Mouse (Mus musculus): ENCODE measurements at regions not wholly inside any gene's neighbourhood (a gene's known extent, or its start where the extent isn't known, plus 50 kb on each side); places are given as distances from the start of the nearest gene placed in this dataset.

DNA sequence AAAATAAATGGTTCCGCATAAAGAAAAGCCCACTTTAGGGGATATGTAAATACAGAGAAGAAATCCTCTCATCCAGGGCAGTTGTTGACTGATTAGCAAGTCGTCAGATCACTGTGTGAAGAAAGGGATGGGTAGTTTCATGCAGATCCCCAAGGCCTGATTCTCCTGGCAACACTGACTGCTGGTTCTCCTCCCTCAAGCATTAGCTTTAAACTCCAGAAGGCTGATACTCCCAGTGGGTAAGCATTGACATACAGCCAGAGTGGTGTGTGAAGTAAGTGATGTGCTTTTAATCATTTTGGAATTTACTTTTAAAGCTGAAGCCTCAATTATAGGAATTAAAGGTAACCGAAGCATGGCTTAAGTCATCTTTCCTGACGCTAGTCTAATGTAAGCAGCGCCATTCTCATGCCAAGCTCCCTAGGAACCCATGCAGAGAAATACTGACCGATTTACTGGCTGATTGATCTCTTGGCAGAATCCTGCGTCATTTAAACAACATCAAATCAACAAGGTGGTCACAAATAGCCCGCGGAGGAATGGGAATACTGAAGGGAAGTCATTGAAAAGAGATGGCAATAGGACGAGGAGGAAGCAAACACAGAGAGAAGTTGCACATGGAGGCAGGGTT lies 1029.3 kb downstream of the Slc22a22 start:
- Histone ChIP-seq H3K4me3 (ENCODE audit: low read length) (no peak overlapping the region), H3K9me3 (ENCODE audit: low read length) (no peaks in the 10 kb centered on the region), H3K27me3 (ENCODE audit: insufficient read depth, low read length) (no peaks in the 10 kb centered on the region), H3K4me1 (ENCODE audit: insufficient read depth, low read length) (no peaks in the 10 kb centered on the region), H3K9ac (replicated peaks; ENCODE audit: low read length) (no peak overlapping the region), H3K36me3 (ENCODE audit: insufficient read depth, low read length) (no peaks in the 10 kb centered on the region), H3K4me2 (replicated peaks; ENCODE audit: low read depth, low read length) (no peak overlapping the region), H3K27ac (ENCODE audit: low read length) (no peak overlapping the region)
- WGBS: 77% methylated on average over 10 of the region's 10 CpGs
- ATAC-seq (ENCODE audit: low FRiP score, low TSS enrichment): no peak

DNA sequence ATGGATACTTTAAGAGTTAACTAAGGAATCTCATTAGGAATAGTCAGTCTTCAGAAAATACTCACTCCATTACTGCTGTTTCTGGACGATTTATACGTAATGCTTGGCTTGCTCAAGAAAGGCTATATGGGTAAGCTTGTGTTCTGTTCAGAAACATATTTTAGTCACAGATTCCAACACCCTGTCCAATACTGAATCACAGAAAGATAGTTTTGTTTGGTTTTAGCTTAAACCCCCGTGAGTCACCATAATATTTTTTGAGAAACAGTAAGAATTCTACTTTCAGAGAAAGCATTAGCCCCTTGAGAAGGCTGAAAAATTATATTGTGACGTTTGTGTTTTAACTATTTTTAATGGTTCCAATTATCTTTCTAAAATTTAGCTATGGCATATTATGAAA lies 1037.3 kb downstream of the Slc22a22 start:
- Histone ChIP-seq H3K27me3 (ENCODE audit: insufficient read depth, low read length) (no peaks in the 10 kb centered on the region), H3K9me3 (ENCODE audit: low read length) (no peaks in the 10 kb centered on the region), H3K4me2 (replicated peaks; ENCODE audit: low read depth, low read length) (no peak overlapping the region), H3K4me3 (ENCODE audit: low read length) (no peak overlapping the region), H3K4me1 (ENCODE audit: insufficient read depth, low read length) (no peaks in the 10 kb centered on the region), H3K9ac (replicated peaks; ENCODE audit: low read length) (no peak overlapping the region), H3K27ac (ENCODE audit: low read length) (no peak overlapping the region), H3K36me3 (ENCODE audit: insufficient read depth, low read length) (no peaks in the 10 kb centered on the region)
- WGBS: 85% methylated on average over 4 of the region's 4 CpGs
- no peak for ATAC-seq (ENCODE audit: low FRiP score, low TSS enrichment)

- 78% methylated on average over 2 of the region's 2 CpGs for WGBS
- Histone ChIP-seq H3K27ac (ENCODE audit: low read length) (no peak overlapping the region), H3K36me3 (ENCODE audit: insufficient read depth, low read length) (no peaks in the 10 kb centered on the region), H3K27me3 (ENCODE audit: insufficient read depth, low read length) (no peaks in the 10 kb centered on the region), H3K9ac (replicated peaks; ENCODE audit: low read length) (no peak overlapping the region), H3K4me1 (ENCODE audit: insufficient read depth, low read length) (no peaks in the 10 kb centered on the region), H3K9me3 (ENCODE audit: low read length) (no peaks in the 10 kb centered on the region), H3K4me2 (replicated peaks; ENCODE audit: low read depth, low read length) (no peak overlapping the region), H3K4me3 (ENCODE audit: low read length) (no peak overlapping the region)
- no peak for ATAC-seq (ENCODE audit: low FRiP score, low TSS enrichment)
These were observed 1039.1 kb downstream of the Slc22a22 start for GRCm38 (mm10) chr15:56438370-56438769.

- Histone ChIP-seq H3K4me3 (ENCODE audit: low read length) (no peak overlapping the region), H3K9me3 (ENCODE audit: low read length) (no peaks in the 10 kb centered on the region), H3K36me3 (ENCODE audit: insufficient read depth, low read length) (no peaks in the 10 kb centered on the region), H3K4me1 (ENCODE audit: insufficient read depth, low read length) (no peaks in the 10 kb centered on the region), H3K27ac (ENCODE audit: low read length) (no peak overlapping the region), H3K27me3 (ENCODE audit: insufficient read depth, low read length) (no peaks in the 10 kb centered on the region), H3K4me2 (replicated peaks; ENCODE audit: low read depth, low read length) (no peak overlapping the region), H3K9ac (replicated peaks; ENCODE audit: low read length) (no peak overlapping the region)
- 58% methylated on average over 6 of the region's 6 CpGs for WGBS
- ATAC-seq (ENCODE audit: low FRiP score, low TSS enrichment): no peak
These were observed 1041.3 kb downstream of the Slc22a22 start for GRCm38 (mm10) chr15:56436131-56436530.

- Histone ChIP-seq H3K9me3 (ENCODE audit: low read length) (no peaks in the 10 kb centered on the region), H3K36me3 (ENCODE audit: insufficient read depth, low read length) (no peaks in the 10 kb centered on the region)
These were observed 1051.4 kb downstream of the Slc22a22 start for GRCm38 (mm10) chr15:56425986-56426385.

GRCm38 (mm10) chr15:56420681-56421080 lies 1056.7 kb downstream of the Slc22a22 start:
- no peak overlapping the region for H3K27ac ChIP-seq (ENCODE audit: low read length)
- H3K9ac ChIP-seq (replicated peaks; ENCODE audit: low read length): no peak overlapping the region
- no peaks in the 10 kb centered on the region for H3K9me3 ChIP-seq (ENCODE audit: low read length)
- 68% methylated on average over 1 of the region's 1 CpGs for WGBS
- no peaks in the 10 kb centered on the region for H3K36me3 ChIP-seq (ENCODE audit: insufficient read depth, low read length)
- no peak overlapping the region for H3K4me3 ChIP-seq (ENCODE audit: low read length)
- H3K4me2 ChIP-seq (replicated peaks; ENCODE audit: low read depth, low read length): no peak overlapping the region
- H3K4me1 ChIP-seq (ENCODE audit: insufficient read depth, low read length): no peaks in the 10 kb centered on the region
- H3K27me3 ChIP-seq (ENCODE audit: insufficient read depth, low read length): no peaks in the 10 kb centered on the region
- ATAC-seq (ENCODE audit: low FRiP score, low TSS enrichment): no peak

More at GRCm38 (mm10) chr15:56425986-56426385, 1051.4 kb downstream of the Slc22a22 start:
- H3K4me1 ChIP-seq (ENCODE audit: insufficient read depth, low read length): no peaks in the 10 kb centered on the region; the same call in 1 of the 2 replicates
- no peak overlapping the region for H3K27ac ChIP-seq (ENCODE audit: low read length)
- H3K4me3 ChIP-seq (ENCODE audit: low read length): no peak overlapping the region
- peak; percentile 79 for ATAC-seq (ENCODE audit: low FRiP score, low TSS enrichment)
- no peak overlapping the region for H3K4me2 ChIP-seq (replicated peaks; ENCODE audit: low read depth, low read length)
- no peaks in the 10 kb centered on the region for H3K27me3 ChIP-seq (ENCODE audit: insufficient read depth, low read length)
- 5% methylated on average over 4 of the region's 4 CpGs for WGBS
- no peak overlapping the region for H3K9ac ChIP-seq (replicated peaks; ENCODE audit: low read length)

DNA sequence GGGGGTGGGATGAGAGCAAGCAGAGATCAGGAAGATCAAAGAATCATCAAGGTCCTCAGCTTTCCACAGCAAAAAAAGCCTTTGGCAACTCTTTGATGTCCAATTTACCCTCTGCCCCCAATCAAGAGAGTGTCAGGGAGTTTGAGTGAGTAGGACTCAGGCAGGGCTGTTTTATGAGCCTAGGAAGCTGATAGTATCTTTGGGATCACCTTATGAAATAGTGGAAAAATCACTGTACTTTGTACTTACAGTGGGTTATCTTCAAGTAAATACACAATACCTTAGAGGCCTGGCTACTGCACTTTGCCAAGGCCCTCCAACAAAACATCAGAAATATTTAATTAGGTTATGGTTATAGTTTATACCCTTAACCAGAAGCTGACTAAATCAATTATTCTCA lies 1085.4 kb downstream of the Slc22a22 start:
- no peak for ATAC-seq (ENCODE audit: low FRiP score, low TSS enrichment)
- H3K4me2 ChIP-seq (replicated peaks; ENCODE audit: low read depth, low read length): no peak overlapping the region

DNA sequence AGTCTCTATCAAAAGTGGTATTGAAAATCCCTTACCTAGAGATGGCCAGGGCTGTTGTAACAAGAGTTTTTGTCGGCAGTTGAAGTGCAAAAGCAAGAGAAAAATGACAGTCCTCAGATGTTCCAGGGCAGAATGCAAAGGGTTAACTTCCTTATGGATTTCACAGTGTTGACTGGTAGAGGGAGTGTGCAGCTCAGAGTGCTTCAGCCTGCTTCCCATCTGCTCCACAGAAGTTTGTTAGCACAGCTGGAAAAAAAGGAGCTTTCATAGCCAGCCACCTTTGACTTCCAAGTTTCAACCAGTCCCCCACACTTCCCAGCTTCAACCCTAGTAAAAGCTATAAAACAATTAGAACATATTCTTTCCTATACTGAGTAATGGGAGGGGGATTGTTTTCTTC lies 1098.9 kb downstream of the Slc22a22 start:
- Histone ChIP-seq H3K4me3 (ENCODE audit: low read length) (no peak overlapping the region), H3K9me3 (ENCODE audit: low read length) (no peaks in the 10 kb centered on the region), H3K9ac (replicated peaks; ENCODE audit: low read length) (no peak overlapping the region), H3K4me1 (ENCODE audit: insufficient read depth, low read length) (no peaks in the 10 kb centered on the region), H3K27ac (ENCODE audit: low read length) (no peak overlapping the region), H3K36me3 (ENCODE audit: insufficient read depth, low read length) (no peaks in the 10 kb centered on the region), H3K27me3 (ENCODE audit: insufficient read depth, low read length) (no peaks in the 10 kb centered on the region), H3K4me2 (replicated peaks; ENCODE audit: low read depth, low read length) (no peak overlapping the region)
- peak; percentile 77 for ATAC-seq (ENCODE audit: low FRiP score, low TSS enrichment)
- WGBS: 41% methylated on average over 1 of the region's 1 CpGs

More for the DNA sequence above, 1085.4 kb downstream of the Slc22a22 start:
- no peak overlapping the region for H3K27ac ChIP-seq (ENCODE audit: low read length)
- H3K9ac ChIP-seq (replicated peaks; ENCODE audit: low read length): no peak overlapping the region
- no peak overlapping the region for H3K4me3 ChIP-seq (ENCODE audit: low read length)
- no peaks in the 10 kb centered on the region for H3K4me1 ChIP-seq (ENCODE audit: insufficient read depth, low read length)
- no peaks in the 10 kb centered on the region for H3K9me3 ChIP-seq (ENCODE audit: low read length)
- no peaks in the 10 kb centered on the region for H3K36me3 ChIP-seq (ENCODE audit: insufficient read depth, low read length)
- no peaks in the 10 kb centered on the region for H3K27me3 ChIP-seq (ENCODE audit: insufficient read depth, low read length)

GRCm38 (mm10) chr15:56350903-56351302 lies 1126.5 kb downstream of the Slc22a22 start:
- H3K4me2 ChIP-seq (replicated peaks; ENCODE audit: low read depth, low read length): no peak overlapping the region
- H3K9me3 ChIP-seq (ENCODE audit: low read length): no peaks in the 10 kb centered on the region
- no peak overlapping the region for H3K9ac ChIP-seq (replicated peaks; ENCODE audit: low read length)
- 88% methylated on average over 5 of the region's 5 CpGs for WGBS
- no peak overlapping the region for H3K27ac ChIP-seq (ENCODE audit: low read length)
- no peaks in the 10 kb centered on the region for H3K36me3 ChIP-seq (ENCODE audit: insufficient read depth, low read length)
- H3K4me3 ChIP-seq (ENCODE audit: low read length): no peak overlapping the region
- H3K4me1 ChIP-seq (ENCODE audit: insufficient read depth, low read length): 0 out of 2 replicates have a peak, but pooled peaks cover 3% of the 10 kb centered on the region
- ATAC-seq (ENCODE audit: low FRiP score, low TSS enrichment): no peak
- no peaks in the 10 kb centered on the region for H3K27me3 ChIP-seq (ENCODE audit: insufficient read depth, low read length)

- 61% methylated on average over 2 of the region's 2 CpGs for WGBS
- no peak overlapping the region for H3K27ac ChIP-seq (ENCODE audit: low read length)
- no peaks in the 10 kb centered on the region for H3K27me3 ChIP-seq (ENCODE audit: insufficient read depth, low read length)
- no peaks in the 10 kb centered on the region for H3K36me3 ChIP-seq (ENCODE audit: insufficient read depth, low read length)
- no peak overlapping the region for H3K9ac ChIP-seq (replicated peaks; ENCODE audit: low read length)
- H3K4me1 ChIP-seq (ENCODE audit: insufficient read depth, low read length): 0 out of 2 replicates have a peak, but pooled peaks cover 8% of the 10 kb centered on the region
- H3K4me3 ChIP-seq (ENCODE audit: low read length): no peak overlapping the region
- ATAC-seq (ENCODE audit: low FRiP score, low TSS enrichment): no peak
- no peaks in the 10 kb centered on the region for H3K9me3 ChIP-seq (ENCODE audit: low read length)
- no peak overlapping the region for H3K4me2 ChIP-seq (replicated peaks; ENCODE audit: low read depth, low read length)
These were observed 1131.3 kb downstream of the Slc22a22 start for GRCm38 (mm10) chr15:56346111-56346510.

All from kidney, embryonic 16.5 days (tissue).